Mouse (Mus musculus) heart, embryonic 15.5 days (tissue): Measurements from ENCODE around the gene Gzme. TPM values are rescaled to one million over a fixed set of nuclear protein-coding genes. Genes with fewer than 3 reads are reported as not detected.
A peak's percentile ranks its signal among the peaks of the same experiment; 100 is the strongest.

ENCODE experiments used
- ATAC-seq: fragments of 200-750 bp; cut with Nextera tagmentation; replicated peaks from 2 replicates; pipeline ENCODE4 v1.8.0; 2017; ENCODE audit warnings: low read depth, moderate TSS enrichment; ENCODE audit not compliant: insufficient number of reproducible peaks, insufficient read depth, low FRiP score
- H3K27ac ChIP-seq: fragments of 300-500 bp; sonication (generic); 2 replicates; pipeline ENCODE4 v1.5.1; 2015; ENCODE audit warnings: mild to moderate bottlenecking, inconsistent platforms
- H3K27me3 ChIP-seq: fragments of 300-500 bp; sonication (generic); 2 replicates; pipeline ENCODE4 v1.6.1; 2015; ENCODE audit warnings: inconsistent platforms
- H3K36me3 ChIP-seq: fragments of 300-500 bp; sonication (generic); 2 replicates; pipeline ENCODE4 v1.6.1; 2015; ENCODE audit warnings: mild to moderate bottlenecking, inconsistent platforms
- H3K4me1 ChIP-seq: fragments of 300-500 bp; sonication (generic); replicated peaks from 2 replicates; pipeline ENCODE4 v1.6.1; 2015; ENCODE audit warnings: inconsistent platforms
- H3K4me2 ChIP-seq: fragments of 300-500 bp; sonication (generic); 2 replicates; pipeline ENCODE4 v1.6.1; 2015; ENCODE audit warnings: inconsistent platforms, mild to moderate bottlenecking, moderate library complexity
- H3K4me3 ChIP-seq: fragments of 300-500 bp; sonication (generic); 2 replicates; pipeline ENCODE4 v1.5.1; 2015; ENCODE audit warnings: mild to moderate bottlenecking, inconsistent platforms
- H3K9ac ChIP-seq: fragments of 300-500 bp; sonication (generic); 2 replicates; pipeline ENCODE4 v1.6.1; 2015; ENCODE audit warnings: mild to moderate bottlenecking, inconsistent platforms
- H3K9me3 ChIP-seq: fragments of 300-500 bp; sonication (generic); replicated peaks from 2 replicates; pipeline ENCODE4 v1.6.1; 2016; ENCODE audit warnings: inconsistent platforms
- WGBS: fragments of 180-500 bp; shearing (Covaris S2); methylation state at CpG from one replicate; pipeline ENCODE4 v1.1.7; 2015; ENCODE audit warnings: mixed read lengths; 5-methylcytosine and 5-hydroxymethylcytosine counted together
- microRNA-seq: library from miRNA; unstranded; fragments of <30 nt; microRNA quantifications from one replicate; pipeline ENCODE4, GENCODE M21; 2016
- polyA plus RNA-seq: library from polyadenylated mRNA; unstranded; fragments of >200 nt; fragmentation: Nextera tagmentation; extraction: Ambion mirVana; gene quantifications from 2 replicates; pipeline ENCODE4 v1.2.1, GENCODE M21; 2015

Gene Gzme
- polyA plus RNA-seq, 1 experiment from 2014 or later, result not detected

- H3K4me2 ChIP-seq, result no peak overlapping the region
- ATAC-seq, result no peak
- no peaks in the 10 kb centered on the region for H3K36me3 ChIP-seq
- no peak overlapping the region for H3K27ac ChIP-seq
- H3K4me1 ChIP-seq, result no peaks in the 10 kb centered on the region
- H3K4me3 ChIP-seq, result no peak overlapping the region
- H3K27me3 ChIP-seq, result no peaks in the 10 kb centered on the region
- H3K9me3 ChIP-seq, result no peaks in the 10 kb centered on the region
- WGBS, result 65% methylated on average over 3 of the region's 3 CpGs
- H3K9ac ChIP-seq, result no peak overlapping the region
Measured at GRCm38 (mm10) chr14:56103452-56103851, 17.0 kb downstream of the Gzme start.

GRCm38 (mm10) chr14:56102386-56102785, 18.0 kb downstream of the Gzme start, which contains the start of gene Ctsg:
TSS of gene Ctsg (minus strand) at chr14:56102574.
- H3K9ac ChIP-seq, result no peak within 1 kb of the TSS
- no peak within 1 kb of the TSS for H3K4me3 ChIP-seq
- no peaks in the 10 kb centered on the region for H3K27me3 ChIP-seq
- H3K27ac ChIP-seq, result no peak within 1 kb of the TSS
- no peak for ATAC-seq
- H3K36me3 ChIP-seq, result no peaks in the 10 kb centered on the region
- H3K9me3 ChIP-seq, result no peaks in the 10 kb centered on the region
- H3K4me1 ChIP-seq, result 0 out of 2 replicates have a peak, but pooled peaks cover 1% of the 10 kb centered on the region
- H3K4me2 ChIP-seq, result no peak within 1 kb of the TSS
- 63% methylated on average over 10 of the region's 10 CpGs for WGBS

GRCm38 (mm10) chr14:56098940-56099339, 21.5 kb downstream of the Gzme start:
- H3K4me2 ChIP-seq, result no peak overlapping the region
- no peaks in the 10 kb centered on the region for H3K27me3 ChIP-seq
- no peak overlapping the region for H3K4me3 ChIP-seq
- H3K36me3 ChIP-seq, result no peaks in the 10 kb centered on the region
- H3K4me1 ChIP-seq, result 0 out of 2 replicates have a peak, but pooled peaks cover 2% of the 10 kb centered on the region
- no peak overlapping the region for H3K9ac ChIP-seq
- 75% methylated on average over 4 of the region's 4 CpGs for WGBS
- no peak for ATAC-seq
- no peak overlapping the region for H3K27ac ChIP-seq
- H3K9me3 ChIP-seq, result no peaks in the 10 kb centered on the region

GRCm38 (mm10) chr14:56097597-56097996, 22.8 kb downstream of the Gzme start:
- no peak overlapping the region for H3K9ac ChIP-seq
- no peak overlapping the region for H3K4me2 ChIP-seq
- 0 out of 2 replicates have a peak, but pooled peaks cover 2% of the 10 kb centered on the region for H3K4me1 ChIP-seq
- H3K27ac ChIP-seq, result no peak overlapping the region; the same call in 1 of the 2 replicates
- no peaks in the 10 kb centered on the region for H3K9me3 ChIP-seq
- no peak overlapping the region for H3K4me3 ChIP-seq
- WGBS, result 33% methylated on average over 1 of the region's 1 CpGs
- ATAC-seq, result 0 out of 2 replicates have a peak, but pooled peaks have one; percentile 43
- no peaks in the 10 kb centered on the region for H3K36me3 ChIP-seq
- no peaks in the 10 kb centered on the region for H3K27me3 ChIP-seq

- Histone ChIP-seq H3K9me3 (no peaks in the 10 kb centered on the region), H3K4me3 (no peak overlapping the region), H3K4me2 (no peak overlapping the region), H3K27me3 (no peaks in the 10 kb centered on the region), H3K4me1 (0 out of 2 replicates have a peak, but pooled peaks cover 2% of the 10 kb centered on the region), H3K36me3 (no peaks in the 10 kb centered on the region), H3K9ac (no peak overlapping the region), H3K27ac (no peak overlapping the region)
- WGBS, result 70% methylated on average over 2 of the region's 2 CpGs
- ATAC-seq, result no peak
Measured at GRCm38 (mm10) chr14:56093353-56093752, 27.1 kb downstream of the Gzme start.

GRCm38 (mm10) chr14:56086711-56087110, 33.7 kb downstream of the Gzme start:
- WGBS, result 65% methylated on average over 3 of the region's 3 CpGs

GRCm38 (mm10) chr14:56085167-56085566, 35.3 kb downstream of the Gzme start, which contains the start of gene Mcpt8:
TSS of gene Mcpt8 (minus strand) at chr14:56085273.
- Histone ChIP-seq H3K9ac (no peak within 1 kb of the TSS), H3K27me3 (no peaks in the 10 kb centered on the region), H3K9me3 (no peaks in the 10 kb centered on the region), H3K4me3 (no peak within 1 kb of the TSS), H3K4me2 (no peak within 1 kb of the TSS), H3K36me3 (no peaks in the 10 kb centered on the region), H3K4me1 (no peaks in the 10 kb centered on the region), H3K27ac (no peak within 1 kb of the TSS)
- no peak for ATAC-seq
- WGBS, result 93% methylated on average over 2 of the region's 2 CpGs

More at GRCm38 (mm10) chr14:56086711-56087110, 33.7 kb downstream of the Gzme start:
- H3K27me3 ChIP-seq, result no peaks in the 10 kb centered on the region
- no peak overlapping the region for H3K4me3 ChIP-seq
- no peak overlapping the region for H3K4me2 ChIP-seq
- H3K9ac ChIP-seq, result no peak overlapping the region
- H3K27ac ChIP-seq, result no peak overlapping the region
- ATAC-seq, result no peak
- no peaks in the 10 kb centered on the region for H3K4me1 ChIP-seq
- H3K36me3 ChIP-seq, result no peaks in the 10 kb centered on the region
- H3K9me3 ChIP-seq, result no peaks in the 10 kb centered on the region

GRCm38 (mm10) chr14:56082016-56082415, 38.4 kb downstream of the Gzme start:
- Histone ChIP-seq H3K4me1 (no peaks in the 10 kb centered on the region), H3K9ac (no peak overlapping the region), H3K27ac (no peak overlapping the region), H3K4me2 (no peak overlapping the region), H3K9me3 (no peaks in the 10 kb centered on the region), H3K27me3 (no peaks in the 10 kb centered on the region), H3K4me3 (no peak overlapping the region), H3K36me3 (no peaks in the 10 kb centered on the region)
- no peak for ATAC-seq
- WGBS, result 76% methylated on average over 4 of the region's 4 CpGs

Small RNA genes lying within 50 kb of the gene (microRNA-seq; reads per million reads assigned to microRNA genes)
- gene Mir6949, result not detected

Other genes starting within 250 kb of the Gzme start
- gene Cbln3, start 236.2 kb downstream of the Gzme start, polyA plus RNA-seq, result 0.36 and 0.50 TPM in 2 replicates
- gene Khnyn, start 235.7 kb downstream of the Gzme start, polyA plus RNA-seq, result 9.2 and 12.6 TPM in 2 replicates
- 45.3 and 60.8 TPM in 2 replicates for gene Sdr39u1, start 220.3 kb downstream of the Gzme start, polyA plus RNA-seq
- 8.9 and 9.6 TPM in 2 replicates for gene Cma1, start 175.9 kb downstream of the Gzme start, polyA plus RNA-seq
- gene Cma2, start 169.6 kb downstream of the Gzme start, polyA plus RNA-seq, result not detected in 2 replicates
- gene Mcpt1, start 102.7 kb downstream of the Gzme start, polyA plus RNA-seq, result not detected in 2 replicates
- not detected in 2 replicates for gene Mcpt9, start 90.1 kb downstream of the Gzme start, polyA plus RNA-seq
- 0.19 TPM in 1 of 2 replicates, not detected in the other for gene Mcpt2, start 78.6 kb downstream of the Gzme start, polyA plus RNA-seq
- gene Mcpt4, start 58.3 kb downstream of the Gzme start, polyA plus RNA-seq, result 0.75 and 0.88 TPM in 2 replicates
- 0.52 and 0.94 TPM in 2 replicates for gene Mcpt8, start 35.4 kb downstream of the Gzme start, polyA plus RNA-seq
- 0.19 and 0.33 TPM in 2 replicates for gene Ctsg, start 18.1 kb downstream of the Gzme start, polyA plus RNA-seq
- not detected in 2 replicates for gene Gzmd, start 12.0 kb upstream of the Gzme start, polyA plus RNA-seq
- gene Gzmg, start 39.0 kb upstream of the Gzme start, polyA plus RNA-seq, result not detected in 2 replicates
- not detected in 2 replicates for gene Gzmn, start 54.0 kb upstream of the Gzme start, polyA plus RNA-seq
- gene Gzmf, start 90.8 kb upstream of the Gzme start, polyA plus RNA-seq, result not detected in 2 replicates
- gene Gzmc, start 114.0 kb upstream of the Gzme start, polyA plus RNA-seq, result not detected in 2 replicates
- gene Gzmb, start 141.6 kb upstream of the Gzme start, polyA plus RNA-seq, result 0.16 and 1.6 TPM in 2 replicates
- gene Atp12a, start 244.4 kb upstream of the Gzme start, polyA plus RNA-seq, result 0.09 and 0.20 TPM in 2 replicates